In the genomic region with DNA sequence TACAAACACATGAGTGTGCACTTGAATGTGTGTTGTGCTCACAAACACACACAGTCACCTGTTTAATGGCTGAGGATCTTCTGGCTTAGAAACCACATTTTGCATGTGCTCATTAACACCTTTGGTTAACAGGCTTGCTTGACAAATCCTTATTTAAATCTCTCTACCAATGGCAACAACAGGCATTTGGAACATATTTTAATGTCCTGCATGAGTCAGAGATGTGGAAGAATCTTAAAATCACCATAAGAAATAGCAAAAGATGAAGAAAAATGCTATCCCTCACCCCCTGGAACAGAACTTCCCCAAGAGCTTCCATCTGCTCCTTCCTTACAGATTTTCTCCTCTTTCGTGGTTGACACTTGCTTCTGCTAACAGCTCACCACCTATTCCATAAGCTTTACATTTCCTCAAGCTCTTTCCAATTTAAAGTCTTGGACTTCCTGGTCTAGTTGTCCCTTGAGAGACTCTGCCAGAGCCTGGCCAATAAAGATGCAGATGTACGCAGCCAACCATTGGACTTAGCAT, we compare ENCODE assay signal across 10 mouse cellular contexts.
"Had no signal": no experiment of that assay in that cellular context is flagged by ENCODE, and none has a peak within 500 bp of the region (broad histone marks: within the 10 kb centered on the region; RNA-seq: fewer than 3 reads in every experiment).

No protein-coding gene starts in this region.

- DNase-seq: kidney, adult 8-10 months; kidney, postnatal 25 days; lung, adult 18-20 months; retina, postnatal 1 day; right cerebral cortex, postnatal 4 days; spleen, adult 18-20 months; thymus, adult 2 months; thymus, postnatal 25 days had no signal

- ATAC-seq: intestine, postnatal 0 days; midbrain, embryonic 16.5 days had no signal
